In the genomic region with DNA sequence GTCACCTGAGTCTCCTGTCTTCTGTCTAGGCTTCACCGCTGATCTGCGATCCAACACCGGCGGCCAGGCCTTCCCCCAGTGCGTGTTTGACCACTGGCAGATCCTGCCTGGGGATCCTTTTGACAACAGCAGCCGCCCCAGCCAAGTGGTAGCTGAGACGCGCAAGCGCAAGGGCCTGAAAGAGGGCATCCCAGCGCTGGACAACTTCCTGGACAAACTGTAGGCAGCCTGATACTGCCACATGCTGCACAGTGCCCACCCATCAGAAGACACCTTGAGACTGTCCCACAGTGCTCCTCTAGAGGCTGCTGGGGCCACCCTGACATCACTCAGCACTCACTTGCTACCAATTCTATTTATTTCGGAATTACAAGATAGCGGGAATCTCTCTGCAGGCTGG, we compare ENCODE assay signal across 11 mouse cellular contexts. TPM values are rescaled to one million over a fixed set of nuclear protein-coding genes. Genes with fewer than 3 reads are reported as not detected.
DNase-seq lines count a peak whose midpoint lies in the region; ATAC-seq and TF ChIP-seq lines count a peak whose summit lies in the region.
"Not testable (repeated sequence)": the region's sequence is repeated elsewhere in the genome, so short reads cannot be mapped to it uniquely, and the experiment has no call there.
"Had no signal": no experiment of that assay in that cellular context is flagged by ENCODE, and none has a peak within 500 bp of the region (broad histone marks: within the 10 kb centered on the region; RNA-seq: fewer than 3 reads in every experiment).

No protein-coding gene starts in this region.

- H3K4me3 ChIP-seq in C2C12 (ENCODE audit: insufficient read depth, poor library complexity, severe bottlenecking): peak overlapping the region; percentile 6
- peak overlapping the region; percentile 76; the same call in 1 of the 2 replicates for H3K4me3 ChIP-seq in forebrain, embryonic 10.5 days
- H3K4me3 ChIP-seq in heart, embryonic 12.5 days; hindbrain, embryonic 13.5 days; kidney, postnatal 0 days (replicated peaks; ENCODE audit: low read depth, low read length); lung, embryonic 14.5 days (ENCODE audit: low read depth, low read length); myocyte: not testable (repeated sequence)

- H3K9me3 ChIP-seq in forebrain, embryonic 10.5 days; heart, embryonic 12.5 days (replicated peaks); hindbrain, embryonic 13.5 days; kidney, postnatal 0 days (replicated peaks; ENCODE audit: low read length); lung, embryonic 14.5 days (ENCODE audit: low read depth, low read length): not testable (repeated sequence)

- H3K79me3 ChIP-seq in C2C12 (ENCODE audit: low read depth): peaks cover 45% of the 10 kb centered on the region

- not testable (repeated sequence) for TF ChIP-seq CTCF in C2C12 (IDR thresholded peaks at IDR 0.05; ENCODE audit: control insufficient read depth, insufficient read depth, insufficient read length); kidney, postnatal 0 days (IDR thresholded peaks at IDR 0.05; ENCODE audit: low read depth); lung, embryonic 14.5 days (IDR thresholded peaks at IDR 0.05; ENCODE audit: low read depth)

- 80% methylated on average over 12 of the region's 12 CpGs for WGBS in forebrain, embryonic 10.5 days
- WGBS in heart, embryonic 12.5 days: 69% methylated on average over 12 of the region's 12 CpGs
- 84% methylated on average over 12 of the region's 12 CpGs for WGBS in hindbrain, embryonic 13.5 days
- whole genome bisulfite sequencing in kidney, postnatal 0 days: 75% methylated on average over 12 of the region's 12 CpGs
- 66% methylated on average over 12 of the region's 12 CpGs for WGBS in lung, embryonic 14.5 days

- H3K4me2 ChIP-seq in heart, embryonic 12.5 days; hindbrain, embryonic 13.5 days; kidney, postnatal 0 days (ENCODE audit: low read length); lung, embryonic 14.5 days; myocyte (ENCODE audit: low read depth): not testable (repeated sequence)

- ATAC-seq in heart, embryonic 12.5 days (ENCODE audit: insufficient number of reproducible peaks, low FRiP score); hindbrain, embryonic 13.5 days (ENCODE audit: low FRiP score); kidney, postnatal 0 days (replicated peaks; ENCODE audit: low FRiP score, low read depth); lung, embryonic 14.5 days (ENCODE audit: insufficient read depth): not testable (repeated sequence)

- H3K9ac ChIP-seq in heart, embryonic 12.5 days; hindbrain, embryonic 13.5 days; kidney, postnatal 0 days (ENCODE audit: low read depth, low read length); lung, embryonic 14.5 days: not testable (repeated sequence)

- H3K27me3 ChIP-seq in C2C12 (ENCODE audit: control insufficient read depth, insufficient read depth, insufficient read length); forebrain, embryonic 10.5 days (ENCODE audit: poor library complexity, severe bottlenecking); heart, embryonic 12.5 days (replicated peaks); hindbrain, embryonic 13.5 days; kidney, postnatal 0 days (ENCODE audit: insufficient read depth, low read length); lung, embryonic 14.5 days (ENCODE audit: insufficient read depth, low read length); myocyte (ENCODE audit: control insufficient read depth, insufficient read depth, insufficient read length): not testable (repeated sequence)

- TF ChIP-seq POLR2A in myocyte (IDR thresholded peaks at IDR 0.05; ENCODE audit: insufficient read length, low read depth): peak; percentile 23

- peaks cover 72% of the 10 kb centered on the region for H3K4me1 ChIP-seq in forebrain, embryonic 10.5 days
- peaks cover 66% of the 10 kb centered on the region for H3K4me1 ChIP-seq in heart, embryonic 12.5 days (replicated peaks)
- peaks cover 54% of the 10 kb centered on the region for H3K4me1 ChIP-seq in hindbrain, embryonic 13.5 days (replicated peaks)
- H3K4me1 ChIP-seq in kidney, postnatal 0 days (replicated peaks; ENCODE audit: insufficient read depth, low read length): peaks cover 13% of the 10 kb centered on the region; the same call in 1 of the 2 replicates
- not testable (repeated sequence) for H3K4me1 ChIP-seq in lung, embryonic 14.5 days (ENCODE audit: insufficient read depth)

- not testable (repeated sequence) for H3K27ac ChIP-seq in forebrain, embryonic 10.5 days
- H3K27ac ChIP-seq in heart, embryonic 12.5 days (ENCODE audit: poor library complexity, severe bottlenecking): peak overlapping the region; percentile 37
- H3K27ac ChIP-seq in hindbrain, embryonic 13.5 days: peak overlapping the region; percentile 66; the same call in 1 of the 2 replicates
- 0 out of 2 replicates have a peak overlapping the region, but pooled peaks have one; percentile 26 for H3K27ac ChIP-seq in kidney, postnatal 0 days
- H3K27ac ChIP-seq in lung, embryonic 14.5 days (ENCODE audit: low read depth): peak overlapping the region; percentile 65

- H3K36me3 ChIP-seq in C2C12 (ENCODE audit: control insufficient read depth, insufficient read depth) (peaks cover 70% of the 10 kb centered on the region), myocyte (ENCODE audit: control insufficient read depth, insufficient read depth) (peaks cover 45% of the 10 kb centered on the region)
- H3K36me3 ChIP-seq in forebrain, embryonic 10.5 days (replicated peaks): peaks cover 84% of the 10 kb centered on the region
- H3K36me3 ChIP-seq in heart, embryonic 12.5 days: peaks cover 73% of the 10 kb centered on the region
- peaks cover 78% of the 10 kb centered on the region for H3K36me3 ChIP-seq in hindbrain, embryonic 13.5 days
- peaks cover 49% of the 10 kb centered on the region for H3K36me3 ChIP-seq in kidney, postnatal 0 days (ENCODE audit: insufficient read depth, low read length)
- peaks cover 78% of the 10 kb centered on the region for H3K36me3 ChIP-seq in lung, embryonic 14.5 days (ENCODE audit: insufficient read depth)

- DNase-seq in cerebellum, adult 11-12 months: peak; percentile 63
- not testable (repeated sequence) for DNase-seq in forebrain, embryonic 10.5 days (ENCODE audit: extremely low spot score, low spot score); kidney, postnatal 0 days (ENCODE audit: low spot score)
- DNase-seq in lung, embryonic 14.5 days: peak; percentile 5

- H3ac ChIP-seq in C2C12 (ENCODE audit: control insufficient read depth, insufficient read length, low read depth); myocyte (ENCODE audit: control insufficient read depth, insufficient read length): not testable (repeated sequence)

- H3K79me2 ChIP-seq in C2C12 (ENCODE audit: control insufficient read depth, insufficient read depth) (peaks cover 71% of the 10 kb centered on the region), myocyte (ENCODE audit: control insufficient read depth, insufficient read depth) (peaks cover 57% of the 10 kb centered on the region)

RNA-seq across cellular contexts. Expression of a gene that starts 0.9 kb away (rescaled TPM):
- polyA plus RNA-seq in C2C12 (2012; fragmentation: generic; extraction: Trizol) (72.8 TPM), myocyte (2012; fragmentation: generic; extraction: Trizol) (120 TPM)
- polyA plus RNA-seq in forebrain, embryonic 10.5 days (2016; fragmentation: Nextera tagmentation; extraction: Ambion mirVana): 41.6 and 44.9 TPM in 2 replicates
- 62.8 and 69.0 TPM in 2 replicates for polyA plus RNA-seq in heart, embryonic 12.5 days (2016; fragmentation: Nextera tagmentation; extraction: Ambion mirVana)
- polyA plus RNA-seq in hindbrain, embryonic 13.5 days (2015; fragmentation: Nextera tagmentation; extraction: Ambion mirVana): 59.1 and 61.7 TPM in 2 replicates
- polyA plus RNA-seq in kidney, postnatal 0 days (2015; fragmentation: Nextera tagmentation; extraction: Ambion mirVana): 42.8 and 43.3 TPM in 2 replicates
- polyA plus RNA-seq in lung, embryonic 14.5 days (2014; fragmentation: Nextera tagmentation; extraction: Ambion mirVana): 52.6 and 55.8 TPM in 2 replicates

RNA-seq across cellular contexts. Expression of a gene that starts 1.8 kb away (rescaled TPM):
- 0.07 TPM for polyA plus RNA-seq in C2C12 (2012; fragmentation: generic; extraction: Trizol)
- polyA plus RNA-seq in forebrain, embryonic 10.5 days (2016; fragmentation: Nextera tagmentation; extraction: Ambion mirVana): not detected in 2 replicates
- 0.18 TPM in 1 of 2 replicates, not detected in the other for polyA plus RNA-seq in heart, embryonic 12.5 days (2016; fragmentation: Nextera tagmentation; extraction: Ambion mirVana)
- 0.13 and 0.26 TPM in 2 replicates for polyA plus RNA-seq in hindbrain, embryonic 13.5 days (2015; fragmentation: Nextera tagmentation; extraction: Ambion mirVana)
- polyA plus RNA-seq in kidney, postnatal 0 days (2015; fragmentation: Nextera tagmentation; extraction: Ambion mirVana): not detected in 2 replicates
- not detected in 2 replicates for polyA plus RNA-seq in lung, embryonic 14.5 days (2014; fragmentation: Nextera tagmentation; extraction: Ambion mirVana)
- polyA plus RNA-seq in myocyte (2012; fragmentation: generic; extraction: Trizol): 0.12 TPM
- polyA plus RNA-seq: activated CD4-positive, CD25-positive, alpha-beta regulatory T cell, adult 4 months; inflammation-experienced regulatory T-cells, adult 6 months; liver, embryonic 16.5 days had no signal

RNA-seq across cellular contexts. Expression of a gene that starts 5.4 kb away (rescaled TPM):
- polyA plus RNA-seq in C2C12 (2012; fragmentation: generic; extraction: Trizol) (2,537 TPM), myocyte (2012; fragmentation: generic; extraction: Trizol) (3,891 TPM)
- polyA plus RNA-seq in forebrain, embryonic 10.5 days (2016; fragmentation: Nextera tagmentation; extraction: Ambion mirVana): 596 and 599 TPM in 2 replicates
- 408 and 433 TPM in 2 replicates for polyA plus RNA-seq in heart, embryonic 12.5 days (2016; fragmentation: Nextera tagmentation; extraction: Ambion mirVana)
- 561 and 576 TPM in 2 replicates for polyA plus RNA-seq in hindbrain, embryonic 13.5 days (2015; fragmentation: Nextera tagmentation; extraction: Ambion mirVana)
- polyA plus RNA-seq in kidney, postnatal 0 days (2015; fragmentation: Nextera tagmentation; extraction: Ambion mirVana): 560 and 590 TPM in 2 replicates
- 481 and 493 TPM in 2 replicates for polyA plus RNA-seq in lung, embryonic 14.5 days (2014; fragmentation: Nextera tagmentation; extraction: Ambion mirVana)

RNA-seq across cellular contexts. Expression of a gene that starts 14.1 kb away (rescaled TPM):
- polyA plus RNA-seq in C2C12 (2012; fragmentation: generic; extraction: Trizol) (31.6 TPM), myocyte (2012; fragmentation: generic; extraction: Trizol) (43.2 TPM)
- 56.2 and 58.7 TPM in 2 replicates for polyA plus RNA-seq in forebrain, embryonic 10.5 days (2016; fragmentation: Nextera tagmentation; extraction: Ambion mirVana)
- 36.0 and 36.1 TPM in 2 replicates for polyA plus RNA-seq in heart, embryonic 12.5 days (2016; fragmentation: Nextera tagmentation; extraction: Ambion mirVana)
- 58.4 and 62.3 TPM in 2 replicates for polyA plus RNA-seq in hindbrain, embryonic 13.5 days (2015; fragmentation: Nextera tagmentation; extraction: Ambion mirVana)
- polyA plus RNA-seq in kidney, postnatal 0 days (2015; fragmentation: Nextera tagmentation; extraction: Ambion mirVana): 28.4 and 32.0 TPM in 2 replicates
- 38.7 and 47.9 TPM in 2 replicates for polyA plus RNA-seq in lung, embryonic 14.5 days (2014; fragmentation: Nextera tagmentation; extraction: Ambion mirVana)

RNA-seq across cellular contexts. Expression of a gene that starts 20.0 kb away (rescaled TPM):
- polyA plus RNA-seq in C2C12 (2012; fragmentation: generic; extraction: Trizol) (0.18 TPM), myocyte (2012; fragmentation: generic; extraction: Trizol) (52.3 TPM)
- not detected in 2 replicates for polyA plus RNA-seq in forebrain, embryonic 10.5 days (2016; fragmentation: Nextera tagmentation; extraction: Ambion mirVana)
- 3.9 and 4.9 TPM in 2 replicates for polyA plus RNA-seq in heart, embryonic 12.5 days (2016; fragmentation: Nextera tagmentation; extraction: Ambion mirVana)
- polyA plus RNA-seq in hindbrain, embryonic 13.5 days (2015; fragmentation: Nextera tagmentation; extraction: Ambion mirVana): 0.09 and 0.10 TPM in 2 replicates
- not detected in 2 replicates for polyA plus RNA-seq in kidney, postnatal 0 days (2015; fragmentation: Nextera tagmentation; extraction: Ambion mirVana)
- polyA plus RNA-seq in lung, embryonic 14.5 days (2014; fragmentation: Nextera tagmentation; extraction: Ambion mirVana): 0.23 TPM in 1 of 2 replicates, not detected in the other
